Mouse (Mus musculus): ENCODE results near the gene Cfap161.

DNA sequence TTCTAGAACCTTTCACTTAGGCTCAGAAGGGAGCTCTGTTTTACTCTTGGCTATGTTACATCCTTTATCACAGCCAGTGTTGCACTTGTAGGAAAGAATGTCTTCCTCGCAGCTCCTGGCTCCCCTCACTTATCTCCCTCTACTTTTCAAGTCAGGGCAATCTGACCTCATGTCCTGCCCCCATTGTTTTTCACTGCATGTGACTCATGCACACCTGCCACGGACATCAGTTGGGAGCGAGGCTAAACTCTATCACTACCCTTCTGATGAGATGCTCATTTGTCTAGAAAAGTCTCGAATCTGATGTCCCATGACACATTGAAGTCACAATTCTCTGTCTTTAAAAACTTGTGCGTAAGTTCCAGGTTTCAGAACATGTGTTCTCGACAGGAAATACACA lies 12.3 kb upstream of the Cfap161 start:
- no peak for TF ChIP-seq CTCF (IDR thresholded peaks at IDR 0.05; ENCODE audit: low read depth, low read length)
- no peak for TF ChIP-seq POLR2A (IDR thresholded peaks at IDR 0.05; ENCODE audit: insufficient read depth, low read length)
